Mouse (Mus musculus) A20 (cell line): ENCODE data around the gene 2810408A11Rik.

Experiments used
- DNase-seq: peaks from one replicate; pipeline ENCODE4 v3.0.0-alpha.2; 2011; ENCODE audit warnings: low read depth, low spot score

The 2810408A11Rik gene

DNA sequence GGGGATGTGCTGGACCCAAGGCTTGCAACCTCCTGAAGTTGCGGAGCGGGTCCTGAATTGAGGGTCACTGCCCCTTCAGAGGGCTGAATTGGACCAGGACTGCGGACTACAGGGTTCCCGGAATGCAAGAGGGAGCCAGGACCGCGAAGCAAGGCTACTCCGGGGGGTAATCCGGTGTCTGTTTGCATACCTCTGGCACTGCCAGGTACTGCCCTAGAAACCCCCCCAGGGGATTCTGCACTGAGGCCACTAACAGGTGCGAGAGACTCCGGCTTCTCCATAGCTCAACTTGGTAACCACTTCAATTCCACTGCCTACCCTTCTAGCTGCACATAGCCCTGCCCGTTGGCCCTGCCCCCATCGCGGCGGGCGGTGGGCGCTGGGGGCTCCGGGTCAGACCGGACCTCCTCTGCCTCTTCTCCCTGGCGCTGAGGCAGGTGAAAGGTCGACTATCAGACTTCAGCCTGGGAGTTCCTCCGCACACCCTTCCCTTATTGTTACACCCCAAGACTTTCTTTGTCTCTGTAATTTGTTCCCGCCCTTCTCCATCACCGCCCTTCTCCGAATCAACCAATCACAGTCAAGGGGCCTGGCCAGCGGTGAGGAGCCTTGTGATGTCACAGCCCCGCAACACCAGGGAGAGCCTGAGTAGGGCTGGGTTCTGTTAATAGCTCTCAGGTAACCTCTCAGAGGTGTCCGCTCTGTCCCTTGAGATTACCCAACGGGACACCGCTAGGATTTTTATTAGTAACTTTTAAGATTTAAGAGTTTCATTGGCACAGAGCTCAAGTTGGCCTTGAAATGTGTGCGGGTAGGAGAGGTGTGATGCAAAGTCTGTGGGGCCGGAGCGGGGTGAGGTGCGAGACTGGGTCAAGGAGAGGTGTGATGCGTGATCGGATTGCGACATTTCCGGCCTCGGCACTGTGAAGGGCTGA lies at the start of gene 2810408A11Rik, which contains the start of gene Neurl4:
TSS of gene 2810408A11Rik (minus strand) at position 517 of the 935 bp plus-strand sequence.
TSS of gene Neurl4 (plus strand) at position 602 of the 935 bp plus-strand sequence.
- peak; percentile 97 for DNase-seq

DNA sequence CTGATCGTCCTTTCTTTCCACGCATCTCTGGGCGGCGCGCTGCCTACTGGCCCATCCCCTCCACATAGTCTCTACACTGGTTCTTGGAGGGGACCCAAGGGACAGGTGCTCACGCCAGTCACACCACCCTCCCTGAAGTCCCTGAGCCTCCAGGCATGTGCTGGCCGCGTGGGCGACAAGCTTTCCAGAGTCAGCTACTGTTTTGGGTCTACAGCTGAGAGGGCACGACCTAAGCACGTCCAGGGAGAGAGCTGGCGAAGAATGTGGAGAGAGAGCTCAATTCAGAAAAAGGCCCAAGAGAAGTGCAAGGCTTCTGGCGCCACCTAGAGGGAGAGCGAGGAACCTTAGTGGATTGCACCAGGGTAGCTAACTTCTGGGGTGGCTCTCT lies 48.0 kb upstream of the 2810408A11Rik start:
- DNase-seq, result peak; percentile 87

DNA sequence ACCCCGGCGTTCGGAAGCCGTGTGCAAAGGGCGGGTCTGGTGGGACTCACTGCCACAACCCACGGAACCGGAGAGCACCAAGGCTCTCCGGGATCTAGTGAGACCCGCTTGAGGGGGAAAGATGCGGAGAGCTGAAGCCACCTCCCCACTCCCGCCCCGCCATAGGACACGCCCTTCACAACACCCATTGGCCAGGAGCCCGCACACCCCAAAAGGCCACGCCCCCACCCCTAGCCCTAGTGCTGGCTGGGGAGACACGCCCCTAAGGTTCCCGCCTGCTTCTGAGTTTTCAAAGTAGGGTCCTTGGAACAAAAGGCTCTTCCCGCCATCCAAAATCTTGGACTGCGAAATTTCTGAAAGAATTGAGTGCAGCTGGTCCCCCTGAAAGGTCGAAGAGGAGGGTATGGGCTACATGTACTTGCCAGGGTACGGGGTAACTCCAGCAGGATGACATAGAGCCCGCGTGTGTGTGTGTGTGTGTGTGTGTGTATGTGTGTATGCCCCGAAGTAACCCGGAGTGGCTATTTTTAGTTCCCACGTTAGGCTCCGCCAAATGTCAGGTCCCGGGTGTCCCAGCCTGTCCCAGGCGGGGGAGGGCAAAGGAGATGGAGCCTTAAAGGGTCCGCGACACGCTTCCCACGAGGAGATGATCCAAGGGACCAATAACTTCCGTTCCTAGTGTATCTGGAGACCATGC lies 47.4 kb upstream of the 2810408A11Rik start, which contains the start of gene Slc2a4:
TSS of gene Slc2a4 (minus strand) at position 123 of the 697 bp plus-strand sequence.
- peak; percentile 90 for DNase-seq

DNA sequence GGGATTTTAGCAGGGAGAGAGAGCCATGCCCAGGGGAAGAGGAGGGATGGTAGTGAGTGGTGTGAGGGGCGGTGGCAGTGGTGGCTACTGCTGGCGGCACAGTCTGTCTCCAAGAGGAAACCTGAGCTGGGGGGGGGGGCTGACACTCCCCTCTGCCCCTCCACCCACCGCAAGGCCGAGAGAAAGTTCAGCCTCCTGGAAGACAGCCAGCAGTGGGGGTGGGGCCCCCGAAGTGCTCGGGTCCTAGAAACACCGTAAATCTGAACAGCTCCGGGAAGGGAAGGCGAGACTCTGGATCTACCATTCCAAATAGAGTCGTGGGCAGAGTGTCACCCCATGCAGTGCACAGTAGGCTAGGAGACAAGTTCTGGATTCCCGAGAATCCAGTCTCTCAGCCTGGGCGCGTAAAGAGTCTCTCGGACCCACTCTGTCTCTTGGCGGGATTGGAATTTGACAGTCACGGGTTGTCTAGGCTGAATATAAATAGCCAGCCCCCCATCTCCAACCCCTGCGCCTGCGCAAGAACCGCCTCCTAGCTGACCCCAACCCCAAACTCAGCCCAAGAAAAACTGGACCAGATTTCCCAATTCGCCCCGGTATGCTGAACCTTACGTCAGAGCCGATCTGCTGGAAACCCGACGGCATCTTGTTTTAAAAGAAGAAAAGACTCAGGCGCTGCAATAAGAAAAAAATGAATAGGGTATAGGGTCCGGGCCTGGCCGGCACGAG lies 46.7 kb upstream of the 2810408A11Rik start:
- no peak for DNase-seq

DNA sequence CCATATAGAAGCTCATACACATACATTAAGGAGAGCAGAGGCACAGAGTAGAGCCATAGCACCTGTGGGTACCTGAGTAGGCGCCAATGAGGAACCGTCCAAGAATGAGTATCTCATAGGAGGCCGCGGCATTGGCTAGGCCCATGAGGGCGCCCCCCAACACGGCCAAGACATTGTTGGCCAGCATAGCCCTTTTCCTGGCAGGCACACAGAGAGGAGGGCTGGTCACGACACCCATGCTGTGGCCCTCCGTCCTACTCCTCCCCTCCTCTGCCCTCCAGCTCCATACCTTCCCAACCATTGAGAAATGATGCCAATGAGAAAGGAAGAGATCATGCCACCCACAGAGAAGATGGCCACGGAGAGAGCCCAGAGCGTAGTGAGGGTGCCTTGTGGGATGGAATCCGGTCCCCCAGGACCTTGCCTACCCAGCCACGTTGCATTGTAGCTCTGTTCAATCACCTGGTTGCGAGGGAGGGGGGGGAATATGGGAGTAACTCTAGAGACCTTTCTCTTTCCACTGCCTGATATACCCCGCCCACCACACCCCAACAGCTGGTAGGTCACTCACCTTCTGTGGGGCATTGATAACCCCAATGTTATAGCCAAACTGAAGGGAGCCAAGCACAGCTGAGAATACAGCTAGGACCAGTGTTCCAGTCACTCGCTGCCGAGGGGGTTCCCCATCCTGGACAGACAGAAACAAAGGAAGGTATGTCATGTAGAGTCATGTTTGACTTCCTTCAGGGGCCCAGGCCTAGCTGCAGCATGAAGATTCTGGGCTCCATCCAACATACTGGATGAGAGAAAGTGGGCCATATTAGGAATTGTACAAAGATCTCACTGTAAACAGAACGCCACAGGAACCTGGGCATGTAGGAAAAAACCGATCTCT lies 45.5 kb upstream of the 2810408A11Rik start:
- no peak for DNase-seq

DNA sequence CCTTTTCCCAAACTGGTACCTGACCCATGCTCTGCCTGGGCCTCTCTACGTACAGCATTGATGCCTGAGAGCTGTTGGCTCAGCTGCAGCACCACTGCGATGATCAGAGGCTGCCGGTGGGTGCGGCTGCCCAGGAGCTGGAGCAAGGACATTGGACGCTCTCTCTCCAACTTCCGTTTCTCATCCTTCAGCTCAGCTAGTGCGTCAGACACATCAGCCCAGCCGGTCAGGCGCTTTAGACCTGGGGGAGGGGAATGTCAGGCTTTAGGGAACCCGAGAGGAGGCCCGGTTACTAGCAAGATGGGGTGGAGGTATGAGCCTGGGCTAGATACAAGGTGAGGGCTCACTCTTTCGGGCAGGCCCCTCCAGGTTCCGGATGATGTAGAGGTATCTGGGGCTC lies 44.4 kb upstream of the 2810408A11Rik start:
- no peak for DNase-seq

DNA sequence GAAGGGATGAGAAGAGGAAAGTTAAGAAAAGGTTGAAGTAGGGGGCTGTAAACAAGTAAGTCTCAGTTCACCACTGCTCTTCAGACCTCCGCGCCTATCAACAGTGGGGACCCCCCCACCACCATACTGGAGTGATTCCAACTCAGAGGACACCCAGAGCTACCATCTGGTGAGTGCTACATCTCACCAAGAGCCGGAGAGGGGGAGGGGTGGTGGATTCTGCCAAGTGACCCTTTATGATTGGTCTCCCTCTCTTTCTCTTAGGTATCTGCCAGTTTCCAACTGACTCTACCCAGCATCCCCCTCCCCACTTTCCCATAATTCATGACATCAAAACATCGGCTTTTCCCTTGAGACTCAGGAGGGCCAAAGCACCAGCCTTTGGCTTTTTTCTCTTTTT lies 40.2 kb upstream of the 2810408A11Rik start:
- DNase-seq, result no peak

DNA sequence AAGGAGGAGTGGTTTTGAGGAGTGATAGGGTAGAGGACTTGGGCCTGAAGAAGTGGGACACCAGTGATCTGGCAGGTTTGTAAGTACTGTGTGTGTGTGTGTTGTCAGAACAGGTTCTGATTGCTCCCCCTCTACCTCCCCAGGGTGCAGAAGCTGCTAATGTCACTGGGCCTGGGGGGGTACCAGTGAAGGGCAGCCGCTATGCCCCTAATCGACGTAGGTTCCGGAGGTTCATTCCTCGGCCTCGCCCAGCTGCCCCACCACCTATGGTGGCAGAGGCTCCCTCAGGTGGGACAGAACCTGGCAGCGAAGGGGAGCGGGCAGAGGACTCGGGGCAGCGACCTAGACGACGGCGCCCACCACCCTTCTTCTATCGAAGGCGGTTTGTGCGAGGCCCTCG lies 38.9 kb upstream of the 2810408A11Rik start:
- DNase-seq, result no peak

DNA sequence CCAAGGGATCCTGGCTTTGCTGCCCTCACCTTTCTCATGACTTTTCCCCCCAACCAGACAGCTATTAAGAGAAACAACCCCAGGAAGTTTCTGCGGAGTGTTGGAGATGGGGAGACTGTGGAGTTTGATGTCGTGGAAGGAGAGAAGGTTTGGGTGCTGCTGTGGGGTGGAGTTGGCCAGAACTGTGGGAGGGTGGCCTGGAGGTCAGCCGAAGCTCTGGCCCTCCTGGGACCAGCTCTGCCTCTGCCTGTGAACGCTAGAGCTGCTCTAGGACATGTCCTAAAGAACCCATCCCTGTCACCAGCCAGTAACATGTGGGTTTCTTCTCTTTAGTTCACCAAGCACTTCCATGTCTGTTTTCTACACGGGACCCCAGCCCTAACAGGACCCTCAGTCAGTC lies 38.4 kb upstream of the 2810408A11Rik start:
- no peak for DNase-seq

DNA sequence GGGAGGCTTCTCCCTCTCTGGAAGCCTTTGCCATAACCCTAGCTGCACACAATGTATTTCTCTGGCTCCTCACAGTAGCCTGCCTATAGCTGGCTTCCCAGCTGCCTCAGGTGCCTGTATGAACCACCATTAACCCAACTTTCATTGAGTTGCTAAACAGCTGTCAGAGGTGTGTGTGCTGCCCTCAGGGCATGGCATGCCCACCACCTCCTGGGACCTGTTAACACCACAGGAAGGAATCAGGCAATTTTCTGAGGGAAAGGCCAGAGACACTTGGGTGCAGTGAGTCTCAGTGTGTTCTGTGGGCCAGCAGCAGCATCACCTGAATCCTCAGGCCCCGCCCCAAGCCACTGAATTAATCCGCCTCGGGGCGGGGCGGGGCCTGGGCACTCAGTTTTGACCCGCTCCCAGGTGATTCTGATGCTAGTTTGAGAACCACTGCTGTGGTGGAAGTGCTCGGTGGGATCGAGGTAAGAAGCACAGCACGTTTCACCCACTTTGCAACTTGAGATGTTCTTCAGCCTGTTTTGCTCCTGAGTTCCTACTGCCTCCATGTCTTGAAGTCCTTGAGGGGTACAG lies 37.7 kb upstream of the 2810408A11Rik start:
- no peak for DNase-seq

DNA sequence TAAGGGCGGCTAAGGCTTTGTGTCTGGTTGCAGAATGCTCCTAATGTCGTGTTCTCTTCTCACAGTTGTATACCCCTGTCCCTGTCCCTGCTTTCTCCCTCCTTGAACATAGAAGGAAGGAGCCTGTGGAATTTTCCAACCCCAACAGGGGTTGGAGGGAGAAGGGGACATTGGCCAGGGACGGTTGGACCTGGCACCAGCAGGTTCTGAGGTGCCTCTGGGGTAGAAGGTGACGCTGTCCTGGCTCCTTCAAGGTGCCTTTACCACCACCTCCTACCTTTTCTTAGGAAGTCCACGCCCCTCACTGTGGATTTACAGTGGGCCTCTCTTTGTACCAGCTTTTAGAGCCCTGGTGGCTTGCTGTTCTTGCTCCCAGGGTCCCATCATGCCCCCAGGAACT lies 37.0 kb upstream of the 2810408A11Rik start:
- DNase-seq, result no peak

DNA sequence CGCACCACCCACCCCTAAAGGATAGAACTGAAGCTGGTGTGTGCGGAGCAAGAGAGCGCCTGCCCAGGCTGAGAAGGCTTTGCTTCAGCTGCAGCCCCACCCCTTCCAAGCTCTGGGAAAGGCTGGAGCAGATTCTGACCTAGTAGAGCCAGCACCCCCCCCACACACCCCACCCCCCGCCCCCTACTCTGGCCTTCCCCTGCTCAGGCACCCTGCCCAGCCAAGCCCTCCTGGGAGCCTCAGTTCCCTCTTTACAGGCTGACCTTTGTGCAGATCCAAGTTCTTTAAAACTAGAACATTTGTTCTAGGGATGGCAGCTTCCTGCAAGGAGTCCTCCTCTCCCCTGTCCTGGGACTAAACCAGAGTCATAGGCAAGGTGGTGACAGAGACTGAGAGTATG lies 36.6 kb upstream of the 2810408A11Rik start:
- DNase-seq, result no peak

DNA sequence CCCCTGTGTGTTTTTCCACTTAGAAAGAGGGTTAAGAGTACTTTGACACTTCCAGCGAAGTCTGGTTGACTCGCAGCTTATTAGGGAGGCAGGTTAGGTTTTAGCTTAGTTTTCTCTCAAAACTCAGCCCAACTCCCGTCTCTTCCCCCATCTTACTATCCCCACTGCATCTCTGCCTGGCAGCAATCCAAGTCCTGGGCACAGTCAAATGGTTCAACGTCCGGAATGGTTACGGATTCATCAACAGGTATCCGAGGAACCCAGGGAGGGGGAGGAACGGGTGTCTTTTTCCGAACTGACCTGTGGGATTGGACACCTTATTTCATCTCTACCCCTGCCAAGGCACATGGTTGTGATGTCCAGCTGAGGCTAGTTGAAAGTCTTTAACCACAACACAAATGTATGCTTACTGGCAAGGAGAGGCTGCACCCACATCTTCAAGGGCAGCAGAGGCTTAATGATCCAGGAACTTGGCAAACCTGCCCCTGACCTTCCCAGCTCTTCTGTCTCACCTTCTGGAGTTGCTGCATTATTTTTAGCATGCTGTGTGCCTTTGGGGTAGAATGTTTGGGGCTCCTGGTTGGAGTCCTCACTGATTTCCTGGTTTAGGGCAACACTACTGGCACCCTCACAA lies 36.0 kb upstream of the 2810408A11Rik start:
- no peak for DNase-seq

DNA sequence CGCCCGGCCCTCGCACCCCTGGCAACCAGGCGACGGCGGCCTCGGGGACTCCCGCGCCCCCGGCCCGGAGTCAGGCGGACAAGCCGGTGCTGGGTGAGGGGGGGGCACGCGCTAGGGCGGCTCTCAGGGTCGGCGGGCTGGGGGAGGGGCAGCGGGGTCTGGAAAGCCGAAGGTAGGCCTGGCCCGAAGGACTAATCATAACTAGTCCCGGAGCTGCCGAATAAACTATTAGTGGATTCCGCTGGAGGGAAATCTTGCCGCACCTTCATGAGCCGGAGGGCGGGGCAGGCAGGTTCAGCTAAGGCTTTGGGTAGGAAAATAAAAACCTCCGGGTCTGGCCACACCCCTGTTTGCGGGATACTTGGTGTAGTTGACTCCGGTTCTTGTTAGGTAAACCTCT lies 35.4 kb upstream of the 2810408A11Rik start:
- DNase-seq, result no peak

DNA sequence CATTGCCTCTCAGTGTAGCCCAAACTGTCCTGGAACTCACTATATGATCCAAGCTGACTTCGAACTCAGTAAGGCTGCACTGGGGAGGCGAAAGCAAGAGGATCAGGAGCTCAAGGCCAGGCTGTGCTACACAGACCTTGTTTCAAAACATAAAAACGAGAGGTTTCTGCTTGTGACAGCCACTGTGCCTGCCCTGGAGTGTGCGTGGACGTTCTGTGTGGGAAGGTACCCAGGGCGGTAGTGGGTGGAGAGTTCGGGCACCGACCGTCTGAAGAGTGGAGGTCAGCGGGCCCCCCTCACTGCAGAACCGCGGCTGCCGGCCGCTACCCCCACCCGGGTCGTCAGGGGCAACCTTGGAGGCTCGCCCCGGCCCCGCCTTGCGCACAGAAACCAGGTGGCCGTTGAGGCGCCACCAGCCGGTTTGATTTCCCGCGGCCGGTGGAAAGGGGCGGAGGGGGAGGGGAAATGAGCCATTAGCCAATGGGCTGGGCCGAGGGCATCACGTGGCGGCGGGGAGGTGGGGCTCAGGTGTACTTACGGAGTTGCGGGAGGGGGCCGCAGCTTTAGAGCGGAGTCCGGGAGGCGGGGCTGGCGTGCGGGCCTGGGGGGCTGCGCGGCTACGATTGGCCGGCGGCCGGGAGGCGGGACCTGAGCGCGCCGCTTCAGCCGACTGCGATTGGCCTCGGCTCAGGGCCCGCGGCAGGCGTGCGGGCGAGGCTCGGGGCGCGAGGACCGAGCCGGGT lies 34.5 kb upstream of the 2810408A11Rik start, which contains the start of gene Ybx2:
TSS of gene Ybx2 (plus strand) at position 660 of the 743 bp plus-strand sequence.
- peak; percentile 94 for DNase-seq

DNA sequence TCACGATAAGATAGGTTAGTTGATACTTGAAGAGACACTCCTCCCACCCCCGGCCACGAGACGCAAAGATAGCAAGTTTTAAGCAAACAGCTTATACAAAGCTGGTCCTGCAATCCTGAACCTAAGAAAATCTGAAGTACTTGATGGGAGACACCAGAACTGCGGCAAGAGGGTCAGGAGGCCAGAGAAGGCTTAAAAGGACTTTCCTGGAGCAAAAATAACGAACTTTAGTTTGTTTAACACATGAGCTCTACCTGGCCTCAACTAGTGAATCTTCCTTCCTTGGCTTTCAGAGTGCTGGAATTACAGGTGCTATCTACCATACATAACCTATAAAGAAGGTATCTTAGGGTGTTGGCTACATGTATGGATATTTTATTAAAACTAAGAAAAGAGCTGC lies 33.9 kb upstream of the 2810408A11Rik start:
- DNase-seq, result no peak

DNA sequence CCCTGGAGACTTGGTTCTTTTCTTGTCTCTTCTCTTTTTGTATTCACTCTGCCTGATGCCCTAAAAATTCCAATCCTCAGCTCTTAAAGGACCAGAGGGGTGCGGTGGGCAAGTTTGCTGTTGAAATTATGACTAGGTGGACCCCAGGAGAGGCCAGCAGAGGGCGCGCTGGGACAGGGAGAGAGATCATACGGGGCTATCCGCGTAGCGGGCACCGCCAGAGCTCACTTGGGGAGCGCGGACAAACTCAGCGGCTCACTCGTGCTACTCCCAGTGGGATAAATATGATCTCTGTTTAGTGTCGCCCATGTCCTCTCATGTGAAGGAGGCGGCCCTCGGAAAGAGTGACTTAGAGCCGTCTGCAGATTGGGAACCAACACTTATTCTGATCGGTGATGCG lies 33.4 kb upstream of the 2810408A11Rik start:
- DNase-seq, result peak; percentile 90

DNA sequence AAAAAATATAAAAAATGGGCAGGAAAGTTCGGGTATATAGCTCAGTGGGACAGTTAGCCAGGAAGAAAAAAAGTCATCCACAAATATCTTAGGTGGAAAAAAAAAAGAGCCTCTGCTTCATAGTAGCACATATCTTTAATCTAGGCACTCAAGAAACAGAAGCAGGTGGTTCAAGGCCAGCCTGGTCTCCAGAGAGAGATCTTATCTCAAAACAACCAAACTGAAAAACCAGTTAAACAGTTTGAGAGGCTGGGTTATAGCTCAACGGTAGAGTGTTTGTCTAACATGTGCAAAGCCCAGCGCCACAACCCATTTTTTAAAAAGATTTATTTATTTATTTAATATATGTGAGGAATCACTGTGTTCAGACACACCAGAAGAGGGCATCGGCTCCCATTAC lies 32.3 kb upstream of the 2810408A11Rik start:
- DNase-seq, result no peak

DNA sequence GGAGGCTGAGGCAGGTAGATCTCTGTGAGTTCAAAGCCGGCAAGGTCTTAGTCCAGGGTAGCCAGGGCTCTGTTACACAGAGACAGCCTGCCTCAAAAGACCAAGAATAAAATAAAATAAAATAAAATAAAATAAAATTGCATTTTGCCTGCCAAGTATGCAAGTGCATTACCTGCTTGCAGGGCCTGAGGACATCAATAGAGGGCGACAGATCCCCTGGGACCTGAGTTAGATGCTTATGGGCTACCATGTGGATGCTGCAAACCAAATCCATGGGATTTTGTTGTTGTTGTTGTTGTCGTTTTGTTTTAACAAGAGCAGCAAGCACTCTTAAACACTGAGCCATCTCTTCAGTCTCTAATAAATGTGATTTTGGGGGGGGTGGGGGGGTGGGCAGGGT lies 31.5 kb upstream of the 2810408A11Rik start:
- peak; percentile 35 for DNase-seq
